Mouse (Mus musculus) left cerebral cortex, postnatal 4 days (tissue): ENCODE results near the gene Tmtc2. TPM values are rescaled to one million over a fixed set of nuclear protein-coding genes. Genes with fewer than 3 reads are reported as not detected.

Experiments
- DNase-seq: peaks from one replicate; pipeline ENCODE4 v3.0.0-alpha.2; 2022
- intact Hi-C: fragments of 180-260 bp; cut with DNase I; formaldehyde crosslinking; loops from one replicate; pipeline ENCODE4 v1.15.1; 2025
- total RNA-seq, 2 experiments: library from RNA; stranded (reverse); gene quantifications; 2 replicates each; pipeline ENCODE4 v1.2.3; 2021

Tmtc2 gene
- total RNA-seq, 2 experiments from 2014 or later = 12.9 to 14.0 TPM

DNA sequence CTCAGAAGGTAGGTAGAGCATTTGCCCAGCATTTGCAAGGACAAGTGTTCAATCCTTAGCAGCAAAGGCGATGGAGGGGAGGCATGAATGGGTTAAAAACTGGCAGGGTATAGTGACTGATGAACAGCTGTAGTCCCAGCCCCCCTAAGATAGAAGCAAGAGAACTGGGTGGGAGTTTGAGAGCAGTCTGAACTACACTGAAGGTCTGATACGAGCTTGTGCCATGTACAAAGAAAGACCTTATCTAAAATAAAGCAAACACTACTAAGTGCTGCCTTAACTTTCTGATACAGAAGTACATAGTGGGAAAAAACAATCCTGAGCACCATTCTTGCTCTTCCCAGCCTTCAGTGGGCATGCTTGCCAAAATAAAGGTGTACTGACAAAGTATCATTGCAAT, 20.1 kb downstream of the Tmtc2 start:
- intact Hi-C loops = no loop called here

DNA sequence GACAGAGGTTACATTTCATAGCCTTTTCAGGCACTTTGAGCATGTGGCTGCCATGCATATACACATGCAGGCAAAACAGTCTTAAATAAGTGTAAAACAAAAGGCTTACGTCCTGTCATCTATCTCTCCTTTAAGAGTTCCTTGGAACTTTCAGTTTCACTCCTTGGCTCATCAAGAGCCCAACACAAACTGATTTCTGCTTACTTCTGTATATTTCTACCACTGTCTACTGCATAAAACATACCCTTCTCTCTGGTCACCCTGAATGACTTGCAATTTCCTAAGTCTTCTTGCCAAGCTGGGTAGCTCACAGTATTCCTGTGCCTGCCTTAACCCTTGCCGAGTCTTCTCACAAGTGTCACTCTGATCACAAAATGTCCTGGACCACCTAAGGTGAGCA, 26.2 kb downstream of the Tmtc2 start:
- intact Hi-C loops = no loop called here
- DNase-seq = no peak

More for the DNA sequence above, 20.1 kb downstream of the Tmtc2 start:
- no peak for DNase-seq

- DNase-seq = no peak
- intact Hi-C loops = no loop called here
These were observed 29.9 kb downstream of the Tmtc2 start for GRCm38 (mm10) chr10:105544004-105545003.

GRCm38 (mm10) chr10:105542081-105542480, 32.2 kb downstream of the Tmtc2 start:
- intact Hi-C loops = no loop called here
- DNase-seq = no peak

GRCm38 (mm10) chr10:105539697-105540096, 34.6 kb downstream of the Tmtc2 start:
- intact Hi-C loops = no loop called here

GRCm38 (mm10) chr10:105536910-105537309, 37.3 kb downstream of the Tmtc2 start:
- intact Hi-C loops = no loop called here
- no peak for DNase-seq

More at GRCm38 (mm10) chr10:105539697-105540096, 34.6 kb downstream of the Tmtc2 start:
- DNase-seq = no peak

GRCm38 (mm10) chr10:105535848-105536247, 38.4 kb downstream of the Tmtc2 start:
- intact Hi-C loops = no loop called here
- DNase-seq = no peak

DNA sequence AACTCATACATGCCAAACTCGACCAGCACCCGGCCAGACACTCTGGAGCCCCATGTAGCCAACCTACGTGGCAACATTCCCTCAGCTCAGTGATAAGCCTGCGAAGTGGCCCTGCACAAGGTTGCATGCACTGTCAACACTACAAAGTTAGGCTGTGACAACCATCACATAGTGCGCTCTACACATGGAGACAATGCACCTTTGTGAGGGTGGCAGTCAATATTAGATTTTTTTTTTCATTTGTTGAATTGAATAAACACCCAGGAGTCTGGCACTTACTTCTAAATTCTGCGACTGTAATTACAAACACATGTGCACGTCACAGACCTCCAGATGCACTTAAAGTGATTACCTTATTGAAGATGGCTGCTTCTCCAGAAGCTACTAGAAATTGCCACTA, 41.5 kb downstream of the Tmtc2 start:
- DNase-seq = no peak
- intact Hi-C loops = no loop called here

GRCm38 (mm10) chr10:105532019-105532525, 42.2 kb downstream of the Tmtc2 start:
- intact Hi-C loops = no loop called here

GRCm38 (mm10) chr10:105531080-105531894, 43.0 kb downstream of the Tmtc2 start:
- intact Hi-C loops = no loop called here
- no peak for DNase-seq

More at GRCm38 (mm10) chr10:105532019-105532525, 42.2 kb downstream of the Tmtc2 start:
- DNase-seq = no peak

DNA sequence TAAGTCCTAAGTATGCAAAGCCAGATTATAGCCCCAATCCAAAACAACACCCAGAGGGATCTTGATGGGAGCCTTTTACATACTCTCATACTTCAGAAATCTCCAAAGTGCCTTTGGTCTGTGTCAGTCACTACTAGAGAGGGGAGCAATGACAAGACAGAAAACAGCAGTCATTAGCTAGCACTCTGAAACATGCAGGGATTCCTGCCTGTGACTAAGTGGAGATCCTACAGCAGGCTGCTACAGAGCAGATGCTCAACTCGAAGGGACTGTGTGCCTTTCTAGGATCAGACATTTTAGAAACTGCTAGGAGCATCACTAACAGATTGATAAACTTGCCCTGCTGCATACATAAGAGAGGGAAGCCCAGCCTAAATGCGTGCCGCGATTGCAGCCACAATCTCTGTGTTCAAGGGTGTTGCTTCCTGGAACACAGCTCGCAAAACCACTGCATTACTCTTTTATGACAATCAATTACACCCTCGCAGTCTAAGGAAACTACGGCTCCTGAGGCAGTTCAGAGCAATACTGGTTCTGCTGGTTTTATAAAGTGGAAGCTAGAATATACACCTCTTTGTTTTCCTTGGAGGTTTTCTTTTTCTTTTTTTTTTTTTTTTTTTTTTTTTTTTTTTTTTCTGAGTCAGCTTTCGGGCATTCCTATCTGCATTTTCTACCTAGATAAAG, 50.7 kb downstream of the Tmtc2 start:
- no peak for DNase-seq
- intact Hi-C loops = no loop called here

- intact Hi-C loops = no loop called here
- DNase-seq = no peak
These were observed 51.8 kb downstream of the Tmtc2 start for GRCm38 (mm10) chr10:105522431-105522830.

- DNase-seq = no peak
- intact Hi-C loops = no loop called here
These were observed 55.0 kb downstream of the Tmtc2 start for GRCm38 (mm10) chr10:105519154-105519806.

DNA sequence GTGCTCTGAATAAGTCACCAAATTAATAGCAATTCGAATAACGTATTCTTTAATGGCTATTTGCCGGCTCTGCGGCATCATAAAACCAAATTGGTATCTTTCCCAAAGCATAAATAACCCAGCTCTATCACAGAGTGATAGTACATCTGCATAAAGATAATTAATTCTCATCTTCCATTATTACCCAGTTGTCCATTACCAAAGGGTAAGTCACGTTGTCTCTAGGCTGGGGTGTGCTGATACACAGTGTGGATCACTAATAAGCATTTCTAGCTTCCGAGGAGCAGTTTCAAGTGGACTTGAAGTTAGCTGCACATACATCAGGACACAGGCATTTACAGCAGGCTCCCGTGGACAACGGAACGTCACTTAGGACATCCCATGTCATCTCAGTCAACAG, 56.1 kb downstream of the Tmtc2 start:
- intact Hi-C loops = no loop called here
- DNase-seq = no peak

DNA sequence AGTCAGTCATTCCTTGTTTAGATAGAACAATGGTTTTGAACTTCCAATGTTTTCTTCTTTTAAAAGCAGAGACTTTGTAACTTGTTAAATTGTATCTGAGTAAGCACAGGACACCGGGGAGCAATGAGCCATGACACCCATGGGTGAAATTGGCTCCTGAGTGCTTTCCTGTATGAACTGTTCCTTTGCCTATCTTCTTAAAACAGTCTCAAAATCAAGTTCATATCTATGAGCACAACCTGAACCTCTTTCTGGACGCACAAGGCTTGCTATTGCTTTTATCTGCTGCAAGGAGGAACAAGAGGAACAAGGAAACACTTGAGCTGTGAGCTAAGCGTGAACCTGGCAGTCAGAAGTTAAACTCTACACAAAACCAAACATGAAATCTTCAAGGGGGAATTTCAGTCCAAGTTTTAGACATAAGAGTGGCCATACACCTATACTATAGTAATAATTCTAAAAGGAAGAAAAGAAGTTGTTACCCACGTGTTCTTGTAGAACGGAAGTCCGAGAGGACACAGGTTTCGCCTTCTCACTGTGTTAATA, 60.4 kb downstream of the Tmtc2 start:
- intact Hi-C loops = no loop called here
- DNase-seq = no peak

- DNase-seq = no peak
- intact Hi-C loops = no loop called here
These were observed 64.4 kb downstream of the Tmtc2 start for GRCm38 (mm10) chr10:105509896-105510272.

DNA sequence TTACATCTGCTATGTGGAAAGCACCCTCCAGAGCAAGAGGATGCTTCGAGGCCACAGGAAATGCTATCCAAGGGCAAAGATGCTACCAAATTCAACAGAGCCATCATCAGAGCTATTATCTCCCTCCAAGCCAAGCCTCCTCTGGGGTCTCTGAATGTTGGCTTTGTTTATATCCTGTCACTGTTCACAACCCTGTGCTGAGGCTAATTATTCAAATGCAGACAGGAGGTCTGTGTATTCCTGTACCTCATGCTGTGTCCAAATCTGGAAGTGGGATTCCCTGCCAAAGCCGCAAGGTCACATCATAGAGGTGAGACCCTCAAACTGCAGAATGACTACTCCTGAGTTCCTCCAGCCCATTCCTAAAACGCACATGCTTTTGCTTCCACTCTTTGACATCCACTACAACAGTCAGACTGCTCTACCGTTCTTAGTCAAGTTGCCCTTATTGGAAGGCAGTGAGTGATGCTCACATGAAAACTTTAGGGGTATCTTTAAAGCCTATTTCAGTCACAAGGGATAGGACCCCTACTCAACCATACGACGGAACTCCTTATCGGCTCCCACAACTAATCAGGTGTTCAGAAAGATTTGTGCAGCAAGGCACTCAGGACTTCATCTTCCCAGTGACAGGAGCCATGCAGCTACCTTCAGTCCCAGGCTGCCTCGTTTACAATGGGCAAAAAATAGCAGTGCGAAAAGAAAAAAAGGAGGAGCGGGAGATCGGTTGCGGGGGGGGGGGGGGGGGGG, 64.9 kb downstream of the Tmtc2 start:
- DNase-seq = peak; percentile 77
- intact Hi-C loops = no loop called here

DNA sequence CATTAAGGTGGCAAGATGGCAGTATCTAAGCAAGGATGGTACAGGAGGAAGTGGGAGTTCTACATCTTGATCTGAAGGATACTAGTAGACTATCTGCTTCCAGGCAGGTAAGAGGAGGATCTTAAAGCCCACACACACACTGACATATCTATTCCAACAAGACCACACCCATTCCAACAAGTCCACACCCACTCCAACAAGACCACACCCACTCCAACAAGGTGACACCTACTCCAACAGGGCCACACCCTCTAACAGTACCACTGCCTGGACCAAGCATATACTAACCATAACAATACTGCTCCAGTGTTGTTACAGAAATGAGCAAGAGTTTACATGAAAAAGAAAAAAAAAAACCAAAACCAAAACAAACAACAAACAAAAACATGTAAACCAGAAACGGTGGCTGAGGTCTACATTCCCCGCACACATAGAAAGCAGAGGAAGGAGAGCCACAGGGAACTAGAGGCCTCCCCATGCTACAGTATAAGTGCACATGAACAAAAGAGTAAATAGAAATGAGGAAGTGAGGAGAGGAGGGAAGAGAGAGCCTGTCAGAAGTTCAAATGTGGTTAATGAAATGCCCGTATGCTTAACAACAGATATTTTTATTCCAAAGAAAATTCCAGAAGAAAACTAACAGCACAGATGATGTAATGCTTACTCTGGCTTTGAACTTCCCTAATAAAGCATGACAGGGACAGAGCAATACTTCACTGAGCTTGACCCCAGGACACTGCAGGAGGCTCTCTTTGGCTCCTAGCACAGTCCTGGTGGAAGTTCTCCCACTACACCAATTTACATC, 66.1 kb downstream of the Tmtc2 start:
- intact Hi-C loops = no loop called here
- DNase-seq = no peak
